Mouse (Mus musculus) layer of hippocampus, adult 11-12 months (tissue): ENCODE measurements around the gene Foxd2.

Experiments used
- DNase-seq: peaks from one replicate; pipeline ENCODE4 v3.0.0; 2022; ENCODE audit warnings: low spot score

Foxd2 gene

DNA sequence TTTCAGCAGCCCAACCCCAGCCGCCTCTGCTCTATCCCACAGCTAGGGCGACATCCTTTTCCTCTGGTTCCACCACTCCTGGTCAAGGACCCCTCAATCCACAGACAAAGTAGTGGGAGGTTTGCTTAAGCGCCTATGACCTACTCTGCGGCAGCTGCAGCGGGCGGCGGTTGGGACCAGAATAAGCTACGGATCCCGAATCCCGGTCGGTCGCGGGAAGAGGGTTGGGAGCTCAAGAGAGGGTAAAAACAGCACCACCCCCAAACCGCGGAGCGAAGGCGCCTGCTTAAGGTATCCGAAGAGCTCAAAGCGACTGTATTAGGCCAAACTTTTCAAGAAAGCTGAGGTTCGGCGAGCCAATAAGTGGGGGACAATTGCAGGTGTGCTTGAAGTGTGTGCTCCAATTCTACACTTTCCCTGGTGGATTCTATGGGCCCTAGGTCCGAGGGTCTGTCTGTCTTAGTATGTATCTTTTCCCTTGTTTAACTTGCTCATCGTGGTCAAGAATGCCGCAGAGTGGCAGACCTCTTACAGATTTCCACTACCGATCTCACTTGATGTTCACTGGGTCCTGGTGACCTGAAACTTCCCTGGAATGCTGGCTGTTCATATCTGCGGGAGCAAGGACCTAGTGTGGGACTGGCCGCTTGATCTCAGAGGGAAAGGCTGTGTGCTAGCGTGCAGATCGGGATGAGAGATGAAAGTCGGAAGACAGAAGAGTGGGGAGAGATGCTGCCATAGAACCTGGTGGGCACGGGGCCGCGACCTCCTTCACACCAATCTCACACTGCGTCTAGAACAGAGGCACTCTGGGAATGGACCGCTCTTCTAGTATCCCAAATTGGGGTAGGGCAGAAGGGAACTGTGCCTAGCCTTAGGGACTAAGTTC lies 4.3 kb upstream of the Foxd2 start:
- no peak for DNase-seq

DNA sequence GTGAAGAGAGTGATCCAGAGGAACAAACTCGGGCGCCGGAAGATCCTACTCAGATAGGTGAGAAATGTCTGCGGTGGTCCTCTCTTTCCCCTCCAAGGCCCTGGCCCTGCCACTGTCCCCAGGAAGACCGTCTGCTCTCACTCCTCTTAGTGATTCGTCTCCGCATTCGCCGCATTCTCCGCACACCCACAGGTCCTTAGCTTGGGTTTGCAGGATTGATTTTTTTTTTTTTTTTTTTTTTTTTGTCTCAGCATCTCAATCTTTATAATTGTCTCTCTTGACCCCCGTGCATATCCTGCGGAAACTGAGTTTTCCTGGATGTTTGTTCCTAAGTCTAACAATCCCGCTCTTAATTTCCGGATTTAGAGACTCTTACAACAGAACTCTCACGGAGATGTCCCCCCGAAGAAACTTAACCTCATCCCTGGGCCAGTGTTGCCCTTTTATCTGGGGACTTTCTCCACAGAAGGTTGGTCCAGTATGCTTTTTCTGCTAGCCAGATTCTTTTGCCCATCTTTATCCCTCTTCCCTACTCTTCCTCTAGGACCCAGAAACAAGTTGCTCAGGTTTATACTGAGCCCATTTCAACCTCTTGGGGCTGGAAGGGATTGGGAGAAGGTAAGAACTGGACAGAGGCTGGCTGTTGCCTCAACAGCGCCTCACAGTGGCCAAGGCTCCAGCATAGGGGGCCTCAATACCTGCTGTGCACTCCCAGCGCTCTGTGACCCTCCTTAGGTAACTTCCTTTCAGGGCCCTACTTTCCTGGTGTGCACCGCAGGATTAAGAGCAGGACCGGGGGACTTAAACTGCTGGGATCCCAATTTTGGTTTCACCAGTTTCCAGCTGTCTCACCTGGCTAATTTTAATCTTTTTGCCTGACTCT lies 1.2 kb upstream of the Foxd2 start:
- no peak for DNase-seq

DNA sequence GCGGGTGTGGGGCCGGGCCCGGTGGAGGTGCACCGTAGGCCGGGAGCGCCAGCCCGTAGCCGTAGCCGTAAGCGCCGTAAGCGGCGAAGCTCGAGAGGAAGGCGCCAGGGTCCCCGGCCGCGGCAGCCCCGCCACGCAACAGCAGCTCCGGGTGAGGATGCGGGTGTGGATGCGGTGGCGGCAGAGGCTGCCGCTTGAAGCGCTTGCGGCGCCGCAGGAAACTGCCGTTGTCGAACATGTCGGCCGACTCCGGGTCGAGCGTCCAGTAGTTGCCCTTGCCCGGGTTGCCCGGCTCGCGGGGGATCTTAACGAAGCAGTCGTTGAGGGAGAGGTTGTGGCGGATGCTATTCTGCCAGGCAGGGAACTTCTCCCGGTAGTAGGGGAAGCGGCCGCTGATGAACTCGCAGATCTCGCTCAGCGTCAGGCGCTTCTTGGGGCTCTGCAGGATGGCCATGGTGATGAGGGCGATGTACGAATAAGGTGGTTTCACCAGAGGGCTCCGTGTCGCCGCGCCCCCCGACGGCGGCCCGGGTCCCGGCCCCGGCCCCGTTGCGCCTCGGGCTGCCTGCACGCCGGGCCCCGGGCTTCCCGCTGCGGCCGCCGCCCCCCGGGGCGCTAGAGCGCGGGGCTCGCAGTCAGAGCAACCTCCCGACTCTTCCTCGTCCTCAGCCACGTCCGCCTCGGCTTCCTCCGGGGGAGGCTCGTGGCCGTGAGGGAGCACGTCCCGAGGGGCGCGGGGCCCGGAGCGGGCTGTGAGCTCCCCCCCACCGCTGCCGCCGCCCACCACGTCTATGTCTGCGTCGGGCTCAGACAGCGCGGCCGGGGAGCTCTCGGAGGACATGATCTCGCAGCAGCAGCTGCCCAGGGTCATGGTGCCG lies 483 bp downstream of the Foxd2 start:
- DNase-seq: no peak

DNA sequence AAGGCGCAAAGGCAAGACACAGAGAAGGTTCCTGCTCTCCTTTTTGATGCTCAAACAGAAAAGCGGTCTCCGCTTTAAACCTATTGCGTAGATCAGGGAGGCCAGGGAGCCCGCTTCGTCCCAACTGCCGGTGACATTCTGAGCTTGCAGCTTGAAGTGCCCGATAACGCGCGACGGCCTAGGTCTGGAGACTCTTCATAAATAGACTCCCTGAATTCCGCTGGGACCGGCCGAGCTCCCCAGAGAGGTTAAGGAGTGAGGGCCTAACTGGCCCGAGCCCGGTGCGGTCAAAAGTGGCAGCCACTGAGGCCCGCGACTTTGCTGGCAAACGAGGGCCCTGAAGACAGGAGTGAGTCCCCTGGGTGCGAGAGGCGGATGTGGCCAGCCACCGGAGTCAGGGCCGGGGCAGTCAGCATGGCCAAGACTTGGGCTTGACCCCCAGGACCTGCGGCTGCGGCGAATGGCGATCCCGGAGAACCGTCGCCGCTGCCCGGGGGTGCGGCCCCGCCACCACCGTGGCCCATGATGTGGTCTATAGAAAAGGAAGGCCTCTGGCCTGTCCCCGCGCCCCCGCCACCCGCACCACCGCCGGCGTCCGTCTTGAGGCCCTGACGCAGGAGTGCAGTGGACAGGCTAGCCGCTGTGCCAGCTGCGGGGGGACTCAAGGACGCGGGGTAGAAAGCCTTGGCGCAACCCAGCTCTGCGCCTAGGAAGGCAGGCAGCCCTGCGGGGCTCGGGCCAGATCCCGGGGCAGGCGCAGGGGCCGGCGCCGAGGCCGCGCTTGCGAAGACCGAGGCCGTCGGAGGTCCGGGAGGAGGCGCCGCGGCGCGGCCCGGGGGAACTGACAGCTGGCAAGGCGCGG lies 1.4 kb downstream of the Foxd2 start:
- DNase-seq: no peak

DNA sequence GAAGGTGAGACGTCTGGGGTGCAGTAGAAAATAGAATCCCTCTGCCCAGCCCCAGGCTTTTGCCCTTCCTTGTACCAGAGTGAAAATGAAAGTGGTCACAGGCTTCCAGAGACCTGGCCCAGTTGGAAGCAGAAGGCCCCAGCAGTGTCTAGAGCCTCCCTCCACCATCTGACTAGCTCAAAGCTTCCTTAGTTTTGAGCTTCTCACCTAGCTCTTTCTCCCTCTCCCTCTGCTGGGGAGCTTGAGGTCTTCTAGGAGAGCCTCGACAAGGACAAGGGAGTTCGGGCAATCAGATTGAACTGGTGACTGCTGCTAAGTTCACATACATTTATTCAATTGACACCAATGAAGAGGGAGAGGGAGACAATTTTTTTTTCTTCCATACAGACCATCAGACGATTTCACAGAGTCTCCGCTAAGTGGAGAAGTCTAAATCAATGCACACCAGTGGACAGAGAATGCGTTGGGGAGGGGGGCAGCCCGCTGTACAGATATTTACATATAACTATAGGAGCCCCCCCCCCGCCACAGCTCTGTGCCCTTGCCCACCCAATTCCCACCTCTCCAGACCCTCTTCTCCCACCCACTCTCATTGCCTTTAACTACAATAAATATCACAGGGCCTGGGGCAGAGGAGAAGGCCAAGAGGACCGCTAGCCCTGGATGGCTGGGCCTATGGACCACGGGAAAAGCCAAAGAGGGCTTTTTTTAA lies 2.5 kb downstream of the Foxd2 start:
- no peak for DNase-seq

DNA sequence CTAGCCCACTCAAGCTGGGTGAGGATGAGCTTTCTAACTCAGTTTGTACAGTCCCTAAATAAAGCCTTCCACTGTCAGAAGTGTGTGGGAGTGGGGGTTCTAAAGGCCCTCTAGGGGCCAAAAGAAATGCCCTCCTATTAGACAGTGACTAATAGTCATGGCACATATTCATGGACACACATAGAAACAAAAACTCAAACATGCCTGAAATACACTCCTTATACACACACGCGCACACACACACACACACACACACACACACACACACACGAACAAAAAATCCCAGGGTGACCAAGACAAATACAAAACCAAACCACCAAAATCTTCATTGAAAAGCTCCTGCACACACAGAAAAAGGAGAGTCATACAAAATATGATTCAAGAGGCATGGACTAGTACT lies 3.2 kb downstream of the Foxd2 start:
- no peak for DNase-seq

DNA sequence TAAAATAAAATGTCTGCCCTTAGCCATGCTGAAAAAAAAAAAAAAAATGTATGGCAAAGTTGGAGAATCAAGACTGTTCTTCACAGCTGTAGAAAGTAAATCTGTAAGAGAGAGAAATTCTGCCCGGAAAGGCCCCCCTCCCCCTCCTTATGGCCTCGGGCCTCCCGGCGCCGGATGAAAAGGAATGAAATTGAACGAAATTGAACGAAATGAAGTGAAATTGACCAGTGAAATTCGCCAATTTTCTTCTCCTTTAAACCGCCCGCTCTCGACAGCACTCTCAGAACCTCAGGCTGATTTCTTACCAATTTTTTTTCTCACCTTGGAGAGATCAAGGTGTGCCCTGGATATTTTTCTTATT lies 5.3 kb downstream of the Foxd2 start:
- no peak for DNase-seq

DNA sequence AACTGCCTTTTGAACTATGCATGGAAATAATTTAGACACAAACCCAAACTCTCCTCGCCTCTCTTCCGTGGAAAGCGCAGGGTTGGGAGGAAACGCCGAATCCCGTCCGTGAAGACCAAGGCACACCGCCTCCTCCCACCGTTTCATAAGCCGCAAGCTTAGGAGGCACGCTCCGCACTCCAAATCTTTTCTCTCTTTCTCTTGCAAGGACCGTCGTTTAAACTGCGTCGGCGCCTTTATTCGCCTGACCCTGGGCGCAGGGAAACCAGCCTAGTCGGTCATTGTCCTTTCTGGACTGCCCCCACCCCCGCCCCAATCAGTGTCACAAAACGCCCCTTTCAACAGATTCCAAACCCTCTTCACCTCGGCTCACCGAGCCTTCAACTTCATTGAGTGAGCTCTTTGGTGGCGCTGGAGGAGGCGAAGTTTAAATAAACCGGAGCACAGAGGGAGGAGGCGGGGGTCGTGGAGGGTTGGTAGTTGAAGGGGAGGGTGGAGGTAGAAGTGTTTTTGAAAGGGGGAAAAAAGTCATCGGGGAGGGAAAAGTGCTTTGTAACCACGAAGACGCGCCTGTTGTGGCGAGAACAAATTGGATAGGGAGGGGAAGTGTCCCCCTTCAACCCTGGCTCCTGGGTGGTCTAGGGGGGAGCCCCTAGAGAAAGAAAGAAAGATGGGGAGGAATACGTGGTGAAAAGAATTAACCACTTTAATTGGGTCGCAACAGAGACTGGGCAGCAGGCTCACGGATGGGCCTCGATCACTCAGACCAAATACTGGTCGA lies 5.8 kb downstream of the Foxd2 start:
- no peak for DNase-seq

DNA sequence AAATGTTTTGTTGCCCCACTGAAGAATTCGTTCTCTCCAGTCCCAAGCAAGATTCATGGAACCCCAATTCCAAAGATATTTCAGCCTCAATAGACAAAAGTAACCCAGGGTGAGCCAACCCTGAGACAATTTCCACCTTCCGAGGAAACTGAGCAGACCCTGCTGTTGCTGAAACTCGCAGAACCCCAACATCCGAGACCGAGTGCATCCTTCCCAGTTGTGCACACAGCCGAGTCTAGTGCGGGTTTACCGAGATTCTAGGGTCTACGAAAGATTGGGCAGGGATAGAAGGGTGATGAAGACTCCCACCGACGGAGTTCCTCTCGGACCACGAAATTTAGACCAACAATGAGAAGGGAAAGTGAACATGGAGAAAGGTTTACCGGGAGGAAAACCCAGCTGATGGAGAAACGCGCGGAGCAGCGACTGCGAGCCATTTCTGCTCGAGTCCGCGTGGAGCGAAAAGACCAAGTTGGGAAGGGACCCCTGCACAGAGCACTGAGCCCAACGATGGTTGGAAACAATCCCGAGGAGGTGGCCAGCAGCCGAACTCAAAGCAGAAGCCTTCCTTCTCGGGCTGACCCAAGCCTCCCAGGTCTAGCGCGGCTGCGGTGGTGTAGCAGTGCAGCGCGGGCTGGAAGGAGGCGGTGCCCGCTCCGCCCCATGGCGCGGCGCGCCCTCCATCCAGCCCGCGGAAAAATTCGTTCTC lies 6.9 kb downstream of the Foxd2 start:
- DNase-seq: no peak

DNA sequence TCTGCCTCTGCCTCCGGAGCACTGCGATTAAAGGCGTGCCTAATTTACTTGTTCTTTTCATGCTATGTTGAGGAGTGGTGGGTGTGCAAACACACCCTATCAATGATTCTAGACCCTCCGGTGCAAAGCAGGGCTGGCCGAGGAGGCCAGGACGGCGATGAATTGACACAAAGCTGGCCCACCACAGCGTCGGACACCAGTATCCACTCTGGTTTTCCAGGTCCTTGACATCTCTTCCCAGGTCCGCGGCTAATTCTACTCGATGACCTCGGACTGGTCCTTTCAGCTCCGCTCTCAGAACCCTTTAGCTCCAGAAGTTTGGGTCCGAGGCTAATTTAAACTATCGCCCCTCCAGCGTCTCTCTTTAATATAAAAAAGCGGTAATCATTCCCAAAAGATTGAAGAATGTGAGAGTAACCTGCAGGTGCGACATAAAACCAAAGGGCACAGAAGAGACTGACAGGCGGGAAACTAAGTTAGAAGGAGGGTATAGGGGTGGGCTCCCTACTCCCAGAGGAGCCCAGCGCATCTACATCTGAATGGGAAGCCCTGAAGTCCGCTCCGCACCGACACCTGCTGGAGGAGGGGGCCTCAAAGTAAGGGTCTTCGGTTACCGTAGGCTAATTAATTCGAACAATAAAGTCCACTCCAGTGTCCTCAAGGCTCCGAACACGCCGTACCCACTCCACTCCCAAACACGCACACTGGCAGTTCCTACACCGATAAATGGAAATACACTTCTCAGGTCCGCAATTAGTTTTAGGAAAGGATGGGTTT lies 7.6 kb downstream of the Foxd2 start:
- no peak for DNase-seq

DNA sequence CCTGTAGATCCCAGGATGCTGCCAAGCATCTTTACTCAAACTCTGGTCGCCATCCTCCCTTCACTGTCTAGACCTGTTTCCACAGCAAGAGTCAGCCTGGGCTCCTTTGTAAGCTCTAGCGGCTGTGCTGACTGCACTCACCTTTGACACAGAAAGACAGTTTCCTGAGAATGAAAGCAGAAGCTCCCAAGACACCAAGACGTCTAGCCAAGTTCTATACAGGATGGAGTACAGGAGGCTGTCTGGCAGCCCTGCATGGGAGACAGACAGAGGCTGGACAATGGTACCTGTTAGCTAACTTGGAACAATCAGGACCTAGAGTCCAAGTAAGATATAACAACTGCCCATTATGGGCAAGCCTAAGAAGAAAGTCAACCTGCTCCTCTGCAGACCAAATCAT lies 8.8 kb downstream of the Foxd2 start:
- DNase-seq: no peak

DNA sequence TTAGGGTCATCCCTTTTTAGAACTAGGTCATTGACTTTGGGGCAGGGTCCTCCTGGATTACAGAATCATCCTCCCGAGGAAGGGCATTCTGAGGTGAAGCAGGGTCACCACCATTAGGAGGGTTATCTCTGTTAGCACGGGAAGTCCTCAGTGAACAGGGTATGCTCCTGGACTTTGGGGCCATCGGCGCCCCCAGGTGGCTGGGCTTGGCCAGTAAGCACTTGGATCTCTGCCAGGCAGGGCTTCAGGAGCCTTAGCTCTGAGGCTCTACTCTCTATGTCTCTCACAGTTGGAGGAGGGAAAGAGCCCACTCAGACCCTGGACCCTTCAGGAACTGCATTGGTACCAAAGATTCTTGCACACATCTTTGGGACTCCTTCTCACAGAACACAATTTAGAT lies 10.8 kb downstream of the Foxd2 start:
- no peak for DNase-seq

DNA sequence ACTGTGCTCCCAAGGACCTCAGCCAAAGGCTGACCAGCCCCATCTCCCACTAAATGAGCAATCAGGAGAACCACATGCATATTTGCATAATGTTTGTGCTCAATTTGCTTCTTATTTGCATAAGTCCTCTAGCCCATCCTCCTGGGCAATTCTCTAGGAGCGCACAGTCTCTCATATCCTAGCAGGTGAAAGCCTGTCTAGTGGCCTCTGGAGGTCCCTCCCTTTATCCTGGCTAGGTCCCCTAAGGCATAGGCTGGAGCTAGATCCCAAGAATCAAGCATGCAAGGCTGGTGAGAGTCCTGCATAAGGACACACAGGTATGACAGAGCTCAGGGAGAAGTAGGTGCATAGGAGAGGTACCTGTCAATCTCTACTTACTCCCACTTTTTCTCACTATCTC lies 26.4 kb downstream of the Foxd2 start:
- DNase-seq: no peak

DNA sequence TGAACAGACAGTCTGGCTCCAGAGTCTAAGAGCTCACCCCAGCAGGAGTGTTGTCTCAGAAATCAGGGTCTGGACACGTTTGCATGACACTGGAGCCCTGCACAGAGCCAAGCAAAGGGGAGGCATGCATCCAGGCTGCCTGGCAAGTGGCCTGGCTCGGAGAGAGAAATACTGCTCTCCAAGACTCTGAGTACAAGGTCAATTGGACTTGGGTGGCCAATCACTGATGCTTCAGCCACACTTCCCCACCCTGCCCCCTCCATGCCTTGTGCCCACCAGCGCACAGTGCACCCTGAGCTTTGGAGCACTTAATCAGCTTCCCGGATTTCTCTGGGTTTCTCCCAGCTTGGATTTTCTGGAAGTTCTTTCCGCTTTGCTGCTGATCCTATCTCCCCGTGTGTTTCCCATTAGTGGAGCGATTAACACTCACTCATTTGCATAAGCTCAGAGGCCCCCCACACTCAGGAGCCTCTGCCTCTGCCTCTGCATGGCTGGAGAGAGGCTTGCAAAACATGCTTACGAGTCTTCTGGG lies 32.2 kb downstream of the Foxd2 start:
- DNase-seq: no peak

DNA sequence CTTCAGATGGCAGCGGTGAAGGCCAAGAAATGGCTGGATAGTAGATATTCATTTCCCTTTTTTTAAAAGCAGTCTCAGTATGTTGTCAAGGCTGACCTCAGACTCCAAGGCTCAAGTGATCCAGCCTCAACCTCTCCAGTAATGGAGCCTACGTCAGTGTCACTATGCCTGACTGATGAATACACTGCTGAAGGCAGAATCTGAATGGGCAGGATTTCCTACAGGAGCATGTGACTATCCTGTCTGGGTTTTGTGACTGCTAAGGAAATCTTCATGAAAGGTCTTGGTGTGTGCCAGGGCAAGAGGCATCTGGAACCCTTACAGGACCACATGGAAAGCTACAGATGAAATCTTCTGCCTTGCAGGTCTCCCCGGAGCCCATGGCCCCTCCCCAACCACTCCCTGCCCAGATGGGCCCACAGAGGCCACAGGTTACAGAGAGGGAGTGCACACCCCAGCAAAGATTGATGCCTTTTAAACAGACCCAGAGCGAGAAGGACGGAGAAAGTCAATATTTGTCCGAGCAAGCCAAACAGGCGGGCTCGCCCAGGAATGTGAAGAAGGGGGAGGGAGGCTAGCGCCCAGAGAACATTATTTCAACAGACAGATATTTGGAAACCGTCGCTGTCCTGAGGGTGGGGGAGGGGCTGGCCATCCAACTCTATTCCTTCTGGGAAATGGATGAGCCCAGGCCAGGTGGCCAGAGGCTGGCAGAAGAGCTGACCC lies 38.7 kb downstream of the Foxd2 start:
- DNase-seq: no peak

DNA sequence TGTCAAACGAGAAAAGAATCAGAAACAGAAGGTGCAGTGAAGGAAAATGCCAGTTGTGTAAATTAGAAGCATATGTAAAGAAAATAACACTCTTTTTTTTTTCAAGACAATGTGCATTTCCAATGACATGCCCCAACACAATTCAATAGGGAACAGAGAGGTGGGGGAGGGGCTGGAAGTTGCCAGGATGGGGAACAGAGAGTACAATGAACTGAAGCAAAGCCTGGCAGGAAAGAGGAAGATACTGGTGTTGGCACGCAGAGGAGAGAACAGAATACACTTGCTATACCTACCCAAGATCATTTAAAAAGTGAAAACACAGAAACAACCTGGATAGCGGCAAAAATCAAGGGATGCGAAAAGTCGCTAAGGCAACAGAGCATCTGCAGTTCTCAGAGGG lies 45.5 kb downstream of the Foxd2 start:
- no peak for DNase-seq

DNA sequence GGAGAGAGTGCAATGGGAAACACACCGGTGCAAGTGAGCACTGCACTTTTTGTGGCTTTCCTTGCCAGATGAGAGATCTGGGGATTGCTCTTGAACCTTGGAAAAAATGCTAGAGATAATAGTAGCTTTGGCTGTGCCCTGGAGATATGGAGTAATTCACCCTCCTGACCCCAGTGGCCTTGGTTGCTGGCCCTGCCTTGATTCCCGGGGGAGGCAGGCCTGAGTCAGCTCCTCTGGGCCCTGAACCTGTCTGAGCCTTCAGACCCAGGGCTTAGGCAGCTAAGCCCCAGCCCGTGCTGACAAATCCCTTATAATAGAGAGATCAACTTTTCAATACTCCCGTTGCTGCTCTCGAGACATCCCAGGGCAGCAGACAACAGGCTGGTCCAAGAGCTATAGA lies 50.2 kb downstream of the Foxd2 start:
- no peak for DNase-seq
